Mouse (Mus musculus): ENCODE data around the gene Vezf1.
"Not testable (repeated sequence)": the region's sequence is repeated elsewhere in the genome, so short reads cannot be mapped to it uniquely, and the experiment has no call there.

Vezf1 gene

DNA sequence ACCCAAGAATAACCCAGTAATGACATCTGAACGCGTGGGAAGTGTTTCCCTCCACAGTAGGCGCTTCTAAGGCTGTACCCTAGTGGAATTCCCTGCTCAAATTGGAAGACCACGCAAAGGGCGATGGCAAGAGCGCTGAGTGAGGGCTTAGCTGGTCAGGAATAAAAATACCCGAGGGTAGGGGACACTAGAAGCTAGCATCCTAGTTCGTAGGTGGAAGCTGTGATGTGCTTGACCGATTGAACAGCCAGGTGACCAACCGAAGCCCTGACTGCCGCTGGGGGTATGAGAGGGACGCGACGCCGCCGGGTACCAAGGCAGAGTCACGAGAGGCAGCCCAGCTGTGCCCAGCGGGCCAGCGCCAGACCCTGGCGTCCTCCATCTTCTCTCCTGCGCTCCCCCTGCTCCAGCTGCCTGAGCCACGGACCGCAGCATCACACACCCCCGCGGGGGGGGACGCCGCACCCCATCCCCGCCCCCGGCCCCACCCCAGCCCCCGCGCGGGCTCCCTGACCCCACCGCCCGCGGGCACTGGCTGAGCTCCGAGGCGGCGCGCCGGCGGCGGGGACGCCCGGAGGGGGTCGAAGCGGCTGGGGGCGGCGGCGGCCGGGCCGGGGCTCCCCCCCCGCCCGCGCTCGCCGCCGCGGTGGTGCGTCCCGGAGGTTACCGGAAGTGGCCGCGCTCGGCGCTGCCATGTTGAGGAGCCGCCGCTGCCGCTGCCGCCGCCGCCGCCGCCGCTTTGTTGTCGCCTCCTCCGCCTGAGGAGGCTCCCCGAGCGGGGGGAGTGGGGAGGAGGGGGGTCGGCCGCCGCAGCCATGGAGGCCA, at the start of gene Vezf1:
Gene Vezf1 (plus strand): TSS at position 694 of the 825 bp plus-strand sequence.
- peak; percentile 85 for DNase-seq (ENCODE audit: low read depth)

DNA sequence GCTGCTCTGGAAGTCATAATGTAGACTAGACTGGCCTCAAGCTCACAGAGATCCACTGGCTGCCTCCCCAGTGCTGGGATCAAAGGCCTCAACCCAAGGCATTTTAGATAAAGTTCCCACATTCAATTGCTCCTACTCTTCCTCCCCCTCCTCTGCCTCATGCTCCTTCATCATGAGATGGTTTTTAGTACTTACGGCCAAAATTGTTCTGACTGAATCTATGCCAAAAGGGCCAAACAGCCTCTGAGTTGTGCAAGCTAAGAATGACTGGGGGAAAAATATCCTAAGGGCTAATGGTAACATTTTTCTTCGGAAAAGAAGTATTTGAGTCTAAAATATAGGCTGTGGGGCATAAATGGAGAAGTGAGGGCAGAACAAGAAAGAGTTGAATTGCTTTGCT, 44.1 kb upstream of the Vezf1 start:
- DNase-seq (ENCODE audit: low read depth) = no peak

DNA sequence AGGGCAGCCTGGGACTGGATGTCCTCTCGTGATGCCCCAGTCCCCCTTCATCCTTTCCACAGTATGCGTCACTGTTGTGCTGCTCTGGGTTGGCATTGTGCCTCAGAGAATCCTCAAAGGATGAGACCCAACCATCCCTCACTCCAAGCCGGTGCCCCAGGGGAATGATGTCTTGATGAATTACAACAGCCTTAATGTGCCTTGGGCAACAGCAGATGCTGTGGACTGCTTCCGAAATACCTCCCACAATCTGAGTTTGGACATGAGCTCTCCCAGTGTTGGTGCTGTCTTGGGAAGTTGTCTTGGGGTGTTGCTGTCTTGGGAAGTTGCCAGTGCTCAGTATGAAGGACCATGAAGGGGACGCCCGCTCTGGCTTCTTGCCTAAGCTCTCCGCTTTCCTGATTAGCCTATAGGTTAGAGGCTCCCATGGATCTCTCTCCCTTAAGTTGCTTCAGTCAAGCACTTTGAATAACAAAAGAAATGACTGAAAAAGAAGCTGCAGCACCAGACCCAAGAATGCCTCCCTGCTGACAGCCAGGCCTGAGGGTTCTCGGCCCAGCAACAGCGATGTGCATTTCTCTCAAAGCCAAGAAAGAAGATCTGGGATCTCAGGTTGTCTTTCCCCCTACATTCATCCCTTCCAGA, 40.6 kb upstream of the Vezf1 start:
- DNase-seq (ENCODE audit: low read depth) = no peak

DNA sequence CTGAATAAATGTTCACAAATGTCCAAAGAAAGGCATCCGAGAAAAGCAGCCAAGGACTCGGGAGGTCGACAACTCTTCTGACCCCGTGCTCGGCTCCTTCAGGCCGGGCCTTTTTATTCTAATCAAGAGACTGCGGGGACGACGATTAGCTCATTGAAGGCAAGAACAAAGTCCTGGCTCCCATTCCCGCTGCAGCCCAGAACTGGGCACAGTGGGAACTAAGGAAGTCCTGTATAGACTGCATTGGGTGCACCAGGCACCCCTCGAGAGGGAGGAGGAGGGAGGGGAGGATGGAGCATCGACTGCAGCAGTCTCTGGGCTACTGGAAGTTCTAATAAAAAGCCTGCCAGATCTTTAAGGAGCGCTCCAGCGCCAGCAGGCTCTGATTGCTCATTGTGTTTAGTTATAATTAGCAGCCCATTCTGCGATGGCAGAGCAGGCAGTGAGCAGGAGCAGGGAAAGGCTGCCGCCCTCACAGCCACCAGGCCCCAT, 39.8 kb upstream of the Vezf1 start:
- DNase-seq (ENCODE audit: low read depth) = no peak

DNA sequence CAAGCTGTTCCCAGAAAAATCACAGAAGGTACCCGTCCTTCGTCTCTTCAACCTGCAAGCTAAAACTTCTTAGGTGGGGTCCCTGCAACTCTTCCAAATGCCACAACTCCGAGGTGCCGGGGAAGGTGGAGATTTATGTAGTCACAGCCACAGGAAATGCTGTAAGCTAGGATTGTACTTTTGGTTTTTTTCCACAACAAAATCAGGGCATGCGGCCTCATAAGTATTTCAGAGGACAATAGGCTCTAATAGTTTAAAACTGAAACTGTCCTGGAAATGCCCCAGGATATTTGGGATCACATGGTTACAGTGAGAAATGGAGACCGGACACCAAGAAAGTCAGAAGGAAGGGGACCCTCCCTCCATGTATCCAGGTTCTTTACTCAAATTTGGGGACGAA, 37.9 kb upstream of the Vezf1 start:
- DNase-seq (ENCODE audit: low read depth) = no peak

DNA sequence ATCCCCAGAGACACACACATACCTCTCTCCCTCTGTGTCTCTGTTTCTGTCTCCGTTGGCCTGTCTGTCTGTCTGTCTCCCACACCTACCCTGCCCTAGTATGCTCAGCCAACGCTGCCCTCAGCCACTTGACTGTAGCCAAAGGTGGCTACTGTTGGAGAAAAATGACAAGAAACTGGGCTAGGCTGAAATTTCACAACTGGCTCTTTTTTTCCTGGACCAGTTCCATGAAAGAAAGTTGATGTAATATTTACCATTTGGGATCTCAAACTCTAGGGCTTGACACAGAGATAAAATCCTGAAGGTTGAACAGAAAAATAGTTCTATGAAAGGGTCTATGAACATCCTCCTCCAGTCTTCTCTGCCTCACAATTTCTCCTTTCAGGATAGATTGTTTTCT, 37.2 kb upstream of the Vezf1 start:
- DNase-seq (ENCODE audit: low read depth) = no peak

DNA sequence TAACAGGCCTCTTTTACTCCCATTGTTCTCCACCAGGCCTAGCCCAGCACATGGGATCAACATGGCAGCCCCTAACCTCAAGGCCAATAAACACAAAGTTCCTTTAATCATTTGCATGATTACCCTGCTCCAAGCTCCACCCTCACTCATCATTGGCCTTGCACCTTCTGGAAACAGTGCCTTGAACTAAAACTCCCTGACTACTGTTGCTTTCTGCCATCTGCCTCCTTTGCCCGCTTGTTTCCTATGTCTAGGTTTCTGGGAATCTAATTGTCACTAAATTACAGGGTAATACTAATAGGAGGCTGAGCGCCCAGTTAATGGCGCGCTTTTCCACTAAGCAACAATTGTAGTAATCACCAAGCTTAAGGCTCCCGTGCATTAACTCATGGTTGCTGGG, 36.3 kb upstream of the Vezf1 start:
- no peak for DNase-seq (ENCODE audit: low read depth)

DNA sequence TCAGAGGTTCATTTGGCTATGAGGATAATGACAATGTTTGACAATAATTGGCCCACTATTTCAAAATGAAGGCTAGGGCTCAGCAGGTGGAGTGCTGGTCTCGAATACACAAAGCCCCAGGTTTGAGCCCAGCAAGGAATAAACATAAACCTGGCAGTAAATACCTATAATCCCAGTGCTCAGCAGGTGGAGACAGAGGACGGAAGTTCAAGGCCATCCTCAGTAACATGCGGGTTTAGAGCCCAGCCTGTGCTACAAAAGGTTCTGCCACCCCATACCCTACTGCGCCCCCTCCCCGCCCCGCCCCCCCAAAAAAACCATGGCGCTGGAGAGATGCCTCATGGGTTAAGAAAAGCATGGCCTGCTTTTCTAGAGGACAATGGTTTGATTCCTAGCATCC, 32.1 kb upstream of the Vezf1 start:
- no peak for DNase-seq (ENCODE audit: low read depth)

DNA sequence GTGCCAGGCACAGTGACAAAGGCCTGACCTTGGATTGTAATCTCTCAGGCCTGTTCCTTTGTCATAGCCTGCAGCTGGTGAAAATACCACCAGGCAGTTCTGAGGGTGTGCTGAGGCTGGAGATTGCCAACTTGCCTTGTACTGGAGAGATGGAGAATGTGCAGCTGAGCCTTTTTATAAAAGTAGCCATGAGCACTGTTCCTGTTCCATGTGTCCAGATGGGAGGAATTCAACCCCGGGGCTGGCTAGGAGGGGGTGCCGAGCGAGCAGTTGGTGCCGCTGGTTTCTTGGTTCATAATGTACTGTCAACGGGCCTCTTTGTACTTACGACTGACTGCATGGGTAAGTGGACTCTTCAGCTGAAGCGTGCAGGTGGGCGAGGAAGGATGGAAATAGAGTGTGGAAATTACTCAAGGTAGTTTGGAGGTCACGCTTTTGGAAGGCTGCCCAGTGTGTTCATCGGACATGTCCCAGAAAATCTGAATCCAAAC, 31.3 kb upstream of the Vezf1 start:
- DNase-seq (ENCODE audit: low read depth) = no peak

DNA sequence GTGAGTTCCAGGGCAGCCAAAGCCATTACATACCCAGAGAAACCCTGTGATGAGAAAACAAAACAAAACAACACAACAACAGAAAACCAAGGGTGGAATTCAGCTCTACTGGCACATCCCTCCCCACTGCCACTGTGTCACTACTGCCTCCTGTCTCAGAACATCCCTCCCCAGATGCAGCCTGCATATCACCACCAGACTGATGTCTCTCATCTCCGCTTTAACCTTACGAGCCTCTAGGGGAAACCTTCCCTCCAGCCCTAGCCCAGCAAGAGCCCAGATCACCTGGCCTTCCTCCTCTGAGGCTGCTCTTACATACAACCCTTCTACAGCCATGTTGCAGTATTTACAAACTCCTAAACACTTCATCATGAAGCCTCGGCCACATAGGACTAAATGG, 30.7 kb upstream of the Vezf1 start:
- DNase-seq (ENCODE audit: low read depth) = no peak

DNA sequence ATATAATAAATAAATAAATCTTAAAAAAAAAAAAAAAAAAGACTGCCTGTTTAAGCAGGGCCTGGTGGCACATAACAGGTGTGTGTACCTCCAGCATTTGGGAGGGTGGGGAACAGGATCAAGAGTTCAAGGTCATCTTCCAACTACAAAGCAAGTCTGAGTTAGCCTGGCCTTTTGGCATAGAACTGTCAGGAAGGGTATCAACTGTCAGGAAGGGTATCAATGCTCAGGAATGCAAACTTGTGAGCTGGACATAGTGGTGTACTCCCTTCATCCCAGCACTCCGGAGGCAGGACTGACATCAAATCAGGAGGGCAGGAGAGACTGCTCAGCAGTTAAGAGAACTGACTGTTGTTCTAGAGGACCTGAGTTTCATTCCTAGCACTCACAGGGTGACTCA, 29.0 kb upstream of the Vezf1 start:
- no peak for DNase-seq (ENCODE audit: low read depth)

DNA sequence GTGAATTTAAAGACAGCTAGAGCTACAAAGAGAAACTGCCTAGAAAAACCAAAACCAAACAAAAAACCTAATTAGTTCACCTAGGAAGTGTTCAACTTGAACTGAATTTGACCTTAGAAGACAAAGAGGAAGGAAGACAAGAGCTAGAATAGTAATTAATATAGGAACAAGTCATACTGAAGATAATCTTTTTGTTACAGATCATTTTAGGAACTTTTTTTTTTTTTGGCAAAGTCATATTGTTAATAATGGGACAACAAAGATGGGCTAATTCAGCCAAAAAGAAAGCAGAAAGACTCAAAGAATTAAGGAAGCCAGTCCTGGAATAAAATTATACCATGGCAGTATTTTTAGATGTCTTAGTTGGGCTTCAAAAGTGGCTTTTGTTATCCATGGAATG, 23.8 kb upstream of the Vezf1 start:
- DNase-seq (ENCODE audit: low read depth) = no peak

DNA sequence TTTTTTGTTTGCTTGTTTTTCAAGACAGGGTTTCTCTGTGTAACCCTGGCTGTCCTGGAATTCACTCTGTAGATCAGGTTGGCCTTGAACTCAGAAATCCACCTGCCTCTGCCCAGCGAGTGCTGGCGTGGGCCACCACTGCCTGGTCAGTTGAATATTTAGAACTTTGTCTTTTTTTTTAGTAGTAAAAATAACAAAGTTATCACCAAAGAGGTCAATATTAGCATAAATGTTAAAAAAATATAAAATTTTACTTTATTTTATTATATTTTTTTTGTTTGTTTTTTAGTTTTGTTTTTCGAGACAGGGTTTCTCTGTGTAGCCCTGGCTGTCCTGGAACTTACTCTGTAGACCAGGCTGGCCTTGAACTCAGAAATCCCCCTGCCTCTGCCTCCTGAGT, 22.9 kb upstream of the Vezf1 start:
- DNase-seq (ENCODE audit: low read depth) = not testable (repeated sequence)

DNA sequence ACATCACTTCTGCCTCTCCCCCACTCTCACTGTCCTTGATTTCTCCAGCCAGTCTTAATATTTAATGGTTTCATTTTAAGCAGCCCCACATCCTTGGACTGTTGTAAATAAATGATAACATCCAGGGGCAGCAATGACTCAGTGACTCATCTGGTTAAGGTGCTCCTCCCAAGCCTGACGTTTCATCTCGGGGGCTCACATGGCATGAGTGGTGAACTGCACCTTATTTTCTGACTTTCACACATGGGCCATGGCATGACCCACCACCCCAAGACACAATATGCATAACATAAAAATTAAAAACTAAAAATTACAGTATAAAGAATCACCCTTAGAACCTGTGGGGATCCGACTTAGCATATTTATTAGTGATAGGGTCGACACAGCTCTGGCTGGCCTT, 22.2 kb upstream of the Vezf1 start:
- DNase-seq (ENCODE audit: low read depth) = no peak

DNA sequence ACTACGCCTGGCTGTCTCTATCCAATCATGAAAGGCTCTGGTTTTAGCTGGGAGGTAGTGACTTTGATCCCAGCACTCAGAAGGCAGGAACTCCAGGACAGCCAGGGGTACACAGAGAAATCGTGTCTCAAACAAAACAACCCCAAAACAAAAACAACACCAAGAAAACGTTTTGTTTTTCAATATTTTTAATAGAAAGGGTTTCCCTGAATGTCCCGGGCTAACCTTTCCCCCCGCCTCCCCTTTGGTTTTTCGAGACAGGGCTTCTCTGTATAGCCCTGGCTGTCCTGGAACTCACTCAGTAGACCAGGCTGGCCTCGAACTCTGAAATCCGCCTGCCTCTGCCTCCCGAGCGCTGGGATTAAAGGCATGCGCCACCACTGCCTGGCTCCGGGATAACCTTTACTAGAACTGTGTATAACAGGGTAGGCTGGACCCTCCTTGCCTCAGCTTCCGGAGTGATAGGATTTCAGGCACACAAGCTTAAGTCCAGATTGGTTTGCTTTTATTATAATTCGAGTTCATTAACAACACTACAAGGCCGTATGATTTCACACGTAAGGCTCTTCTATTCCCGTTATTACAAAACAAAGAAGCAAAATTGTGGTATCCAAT, 21.6 kb upstream of the Vezf1 start:
- DNase-seq (ENCODE audit: low read depth) = no peak

DNA sequence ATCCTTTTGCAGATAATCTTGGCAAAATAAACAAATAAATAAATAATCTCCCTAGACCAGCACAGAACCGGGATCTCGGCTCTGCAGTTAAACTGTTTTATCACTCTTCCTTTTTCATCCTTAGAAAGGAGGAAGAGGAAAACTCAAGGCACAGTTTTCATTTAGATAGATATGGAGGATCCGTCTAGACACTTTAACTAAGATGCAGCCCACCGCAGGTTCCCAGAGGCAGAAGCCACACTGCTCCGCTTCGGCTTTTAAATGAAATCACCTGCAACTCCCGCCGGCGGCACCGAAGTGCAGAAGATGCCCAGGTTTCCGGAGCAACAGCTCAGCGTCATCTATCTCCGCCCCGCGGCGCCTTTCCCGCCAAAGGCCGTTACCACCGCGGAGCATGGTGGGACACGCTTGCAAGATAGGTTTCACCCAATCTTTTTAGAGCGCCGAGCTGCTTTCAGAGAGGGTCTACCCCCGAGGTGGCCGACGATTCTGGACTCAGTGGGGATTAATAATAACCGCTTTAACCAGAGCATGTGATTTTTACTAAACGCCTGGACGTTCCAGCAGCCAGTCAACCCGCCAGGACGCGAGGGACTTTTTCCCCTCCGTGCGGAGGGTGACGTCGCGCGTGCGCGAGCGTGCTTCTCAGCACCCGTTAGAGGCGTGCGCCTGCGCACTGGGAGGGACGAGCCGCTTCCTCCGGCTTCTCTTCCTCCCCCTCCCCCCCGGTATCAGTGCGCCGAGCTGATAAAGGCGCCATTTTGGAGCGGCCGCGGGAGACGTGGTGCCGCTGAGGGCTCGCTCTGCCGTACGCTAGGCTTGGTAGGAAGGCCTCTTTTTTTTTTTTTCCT, 20.9 kb upstream of the Vezf1 start, which contains the start of gene Srsf1:
Gene Srsf1 (plus strand): TSS at position 430 of the 851 bp plus-strand sequence.
- DNase-seq (ENCODE audit: low read depth) = peak; percentile 99

DNA sequence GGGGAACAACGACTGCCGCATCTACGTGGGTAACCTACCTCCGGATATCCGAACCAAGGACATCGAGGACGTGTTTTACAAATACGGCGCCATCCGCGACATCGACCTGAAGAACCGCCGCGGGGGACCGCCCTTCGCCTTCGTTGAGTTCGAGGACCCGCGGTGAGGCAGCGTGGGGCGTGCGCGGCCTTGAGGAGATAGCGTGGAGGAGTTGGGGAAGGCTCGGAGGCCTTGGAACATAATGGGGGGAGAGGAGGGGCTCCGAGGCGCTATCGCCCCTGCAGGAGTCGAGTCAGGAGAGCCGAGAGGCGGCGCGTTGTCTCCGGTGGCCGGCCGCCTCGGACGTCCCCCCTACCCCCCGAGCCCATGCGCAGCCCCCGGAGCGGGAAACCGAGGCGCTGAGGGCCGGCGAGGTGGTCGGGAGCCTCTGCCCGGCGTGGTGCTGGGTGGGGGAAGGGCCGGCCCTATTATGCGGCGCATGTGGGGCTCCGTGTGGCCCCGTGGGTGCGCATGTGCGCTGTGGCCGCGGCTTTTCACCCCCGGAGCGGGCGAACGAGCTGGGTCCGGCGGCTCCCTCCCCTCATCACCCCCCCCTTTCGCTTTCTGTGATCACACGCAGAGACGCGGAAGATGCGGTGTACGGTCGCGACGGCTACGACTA, 20.1 kb upstream of the Vezf1 start:
- peak; percentile 70 for DNase-seq (ENCODE audit: low read depth)

DNA sequence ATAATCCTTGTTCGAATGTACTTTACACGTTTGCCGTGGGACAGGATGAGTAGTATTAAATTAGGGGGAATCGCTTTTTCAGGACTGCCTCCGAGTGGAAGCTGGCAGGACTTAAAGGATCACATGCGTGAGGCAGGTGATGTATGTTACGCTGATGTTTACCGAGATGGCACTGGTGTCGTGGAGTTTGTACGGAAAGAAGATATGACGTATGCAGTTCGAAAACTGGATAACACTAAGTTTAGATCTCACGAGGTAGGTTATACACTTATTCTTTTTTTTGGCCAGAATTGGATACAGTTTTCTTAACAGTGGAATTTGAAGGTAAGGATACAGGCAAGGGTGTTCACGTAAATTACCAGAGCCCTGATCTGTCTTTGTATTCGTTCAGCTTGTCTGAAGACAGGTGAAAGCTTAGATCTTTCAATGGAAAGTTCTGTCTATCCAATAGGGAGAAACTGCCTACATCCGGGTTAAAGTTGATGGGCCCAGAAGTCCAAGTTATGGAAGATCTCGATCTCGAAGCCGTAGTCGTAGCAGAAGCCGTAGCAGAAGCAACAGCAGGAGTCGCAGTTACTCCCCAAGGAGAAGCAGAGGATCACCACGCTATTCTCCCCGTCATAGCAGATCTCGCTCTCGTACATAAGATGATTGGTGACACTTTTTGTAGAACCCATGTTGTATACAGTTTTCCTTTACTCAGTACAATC, 19.0 kb upstream of the Vezf1 start:
- peak; percentile 79 for DNase-seq (ENCODE audit: low read depth)

DNA sequence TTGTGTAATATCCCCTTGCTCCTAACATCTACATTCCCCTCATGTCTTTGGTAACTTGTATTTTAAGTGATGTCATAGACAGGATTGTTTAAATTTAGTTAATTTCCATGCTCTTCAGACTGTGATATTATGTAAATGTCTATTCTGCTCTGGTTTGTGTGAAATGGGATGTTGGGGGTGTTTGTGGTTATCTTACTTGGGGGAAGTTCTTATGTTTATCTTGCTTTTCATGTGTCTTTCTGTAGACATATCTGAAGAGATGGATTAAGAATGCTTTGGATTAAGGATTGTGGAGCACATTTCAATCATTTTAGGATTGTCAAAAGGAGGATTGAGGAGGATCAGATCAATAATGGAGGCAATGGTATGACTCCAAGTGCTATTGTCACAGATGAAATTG, 18.3 kb upstream of the Vezf1 start:
- no peak for DNase-seq (ENCODE audit: low read depth)

DNA sequence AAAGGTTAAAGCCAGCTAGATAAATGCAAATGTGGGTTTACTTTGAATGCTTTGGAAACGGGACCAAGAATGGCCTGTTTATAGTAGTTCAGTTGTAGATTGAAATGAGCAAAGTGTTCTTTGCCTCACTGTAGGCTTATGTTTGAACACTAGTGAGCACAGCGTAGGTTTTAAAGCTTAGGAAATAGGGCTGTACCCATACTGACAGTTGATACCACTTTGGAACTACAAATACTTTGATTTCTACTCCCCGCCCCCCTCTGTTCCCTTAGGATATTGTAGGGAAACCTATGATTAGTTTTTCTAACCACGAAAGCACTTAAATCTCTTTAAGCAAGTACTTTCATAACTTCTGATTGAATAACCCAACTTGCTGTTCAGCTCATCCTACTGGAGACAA, 15.4 kb upstream of the Vezf1 start:
- peak; percentile 26 for DNase-seq (ENCODE audit: low read depth)

DNA sequence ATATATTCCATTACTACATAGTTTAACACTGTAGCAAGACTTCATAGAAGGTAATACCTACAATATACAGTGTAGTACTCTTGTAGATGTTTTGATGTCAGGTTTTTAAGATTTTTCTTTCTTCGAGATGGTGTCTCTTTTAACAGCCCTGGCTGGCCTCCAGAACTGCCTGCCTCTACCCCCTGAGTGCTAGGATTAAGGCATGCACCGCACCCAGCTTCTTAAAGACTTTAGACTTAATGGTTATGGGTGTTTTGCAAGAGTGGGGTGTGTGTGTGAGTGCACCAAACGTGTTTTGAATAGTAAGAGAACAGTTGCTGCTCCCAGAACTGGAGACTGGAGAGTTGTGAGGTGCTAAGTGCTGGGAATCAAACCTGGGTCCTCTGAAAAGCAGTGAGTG, 14.3 kb upstream of the Vezf1 start:
- no peak for DNase-seq (ENCODE audit: low read depth)
